Mouse (Mus musculus) urinary bladder, postnatal 36 days (tissue): ENCODE measurements around the gene Mvb12a.
A peak's percentile ranks its signal among the peaks of the same experiment; 100 is the strongest.

Source experiments
- DNase-seq, 2 experiments: peaks; one replicate each; pipeline ENCODE4 v3.0.0; 2022; ENCODE audit warnings: low spot score in 2 of 2, mixed read lengths in 1 of 2

Mvb12a gene

DNA sequence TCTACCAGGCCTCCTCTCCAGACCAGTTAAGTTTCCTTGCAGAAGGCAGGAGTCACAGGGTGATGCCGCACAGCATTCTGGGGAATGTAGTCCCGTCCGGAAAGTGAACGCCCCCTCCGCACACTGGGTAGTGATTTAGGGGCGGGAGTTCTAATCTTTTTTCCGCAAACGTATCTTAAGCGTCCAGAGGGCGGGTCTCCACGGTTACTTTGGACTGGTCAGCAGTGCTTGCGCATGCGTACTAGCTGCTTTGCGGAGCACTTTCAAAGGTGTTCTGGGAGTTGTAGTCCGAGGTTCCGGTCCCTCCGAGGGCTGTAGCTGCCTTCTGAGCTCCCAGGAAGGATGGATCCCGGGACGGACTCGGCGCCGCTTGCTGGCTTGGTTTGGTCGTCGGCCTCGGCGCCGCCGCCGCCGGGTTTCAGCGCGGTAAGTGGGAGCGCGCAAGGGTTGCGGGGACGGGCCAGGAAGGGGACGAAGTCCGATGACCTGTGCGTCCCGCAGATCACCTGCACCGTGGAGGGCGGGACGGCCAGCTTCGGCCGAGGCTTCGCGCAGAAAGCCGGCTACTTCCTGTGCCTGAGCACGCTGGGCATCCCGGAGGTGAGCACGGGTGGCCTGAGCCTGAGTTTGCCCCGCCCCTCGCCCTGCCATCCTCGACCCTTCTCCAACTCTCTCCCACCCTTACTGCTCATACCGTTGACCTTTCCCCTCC is at the start of gene Mvb12a:
Mvb12a (plus strand) TSS at position 291 of the 712 bp plus-strand sequence.
- DNase-seq: peak; percentile 90 to 97

DNA sequence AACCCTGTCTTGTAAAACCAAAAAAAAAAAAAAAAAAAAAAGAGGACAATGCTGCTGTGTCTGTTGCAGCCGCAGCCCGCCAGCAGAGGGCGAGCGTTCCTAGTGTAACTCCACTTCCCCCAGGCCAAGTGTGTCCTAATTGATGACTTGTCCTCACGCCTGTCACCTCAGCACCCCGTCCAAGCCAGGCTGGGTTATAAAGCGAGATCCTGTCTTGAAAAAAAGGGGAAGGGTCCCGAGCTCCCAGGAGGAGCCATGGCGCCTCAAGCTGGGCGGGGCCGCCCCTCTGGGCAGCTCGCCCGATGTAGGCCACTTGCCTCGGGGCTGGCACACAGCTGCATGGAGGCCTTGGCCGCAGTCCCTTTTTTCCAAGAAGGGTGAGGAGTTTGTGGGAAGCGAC is 47.7 kb upstream of the Mvb12a start:
- DNase-seq: peak; percentile 58 to 83

DNA sequence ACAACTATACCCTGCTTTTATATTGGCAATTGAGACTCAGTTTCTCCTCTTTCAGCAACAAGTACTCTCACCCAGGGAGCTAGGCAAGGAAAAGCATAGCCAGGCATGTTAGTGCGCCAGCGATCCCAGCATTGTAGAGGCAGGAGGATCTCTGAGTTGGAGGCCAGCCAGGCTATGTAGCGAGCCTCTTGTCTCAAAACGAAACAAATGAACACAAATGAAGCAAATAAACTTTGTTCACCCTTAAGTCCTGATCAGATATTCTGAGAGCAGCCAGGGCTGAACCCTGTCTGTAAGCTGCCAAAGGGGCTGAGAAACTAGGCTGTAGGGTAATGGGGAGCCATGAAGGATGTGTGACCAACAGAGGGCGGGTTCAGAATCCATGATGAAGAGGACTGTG is 46.9 kb upstream of the Mvb12a start:
- no peak for DNase-seq

DNA sequence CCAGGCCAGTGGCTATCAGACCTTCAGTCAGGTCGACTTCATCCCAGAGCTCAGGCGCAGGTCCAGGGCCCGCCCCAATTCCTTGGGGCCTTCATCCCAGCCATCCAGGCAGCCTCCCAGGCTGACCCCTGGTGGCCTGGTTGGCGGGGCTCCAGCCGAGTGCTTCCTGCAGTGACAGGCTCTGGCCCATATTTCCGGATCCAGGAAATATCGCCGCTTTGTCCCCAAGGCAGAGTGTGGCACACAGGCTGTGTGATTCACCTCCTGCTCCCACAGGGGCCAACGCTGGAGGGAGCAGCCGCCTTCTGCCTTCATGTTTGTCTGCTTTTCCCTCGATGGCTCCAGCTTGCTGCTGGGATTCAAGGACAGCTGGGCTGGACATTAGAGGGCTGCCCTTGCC is 46.2 kb upstream of the Mvb12a start:
- peak; percentile 48 to 87 for DNase-seq

DNA sequence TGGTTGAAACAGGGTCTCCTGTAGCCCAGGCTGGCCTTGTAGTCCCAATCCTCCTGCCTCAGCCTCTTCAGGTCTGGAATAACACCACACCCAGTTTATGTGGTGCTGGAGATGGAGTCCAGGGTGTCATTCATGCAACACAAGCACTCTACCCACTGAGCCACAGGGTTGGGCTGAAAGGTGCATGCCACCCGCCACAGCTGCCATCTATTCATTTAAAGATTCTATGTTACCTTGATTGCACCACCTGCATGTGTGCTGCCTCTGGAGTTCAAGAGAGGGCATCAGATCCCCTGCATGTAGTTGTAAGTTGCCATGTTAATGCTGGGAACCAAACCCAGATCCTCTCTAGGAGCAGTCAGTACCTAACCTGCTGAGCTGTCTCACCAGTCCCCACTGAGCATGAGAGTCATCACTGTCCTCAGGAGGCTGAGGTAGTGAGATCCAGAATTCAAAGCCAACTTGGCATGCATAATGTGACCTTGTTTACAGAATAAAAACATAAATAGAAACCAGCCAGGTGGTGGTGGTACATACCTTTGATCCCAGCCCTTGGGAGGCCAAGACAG is 45.6 kb upstream of the Mvb12a start:
- no peak for DNase-seq

DNA sequence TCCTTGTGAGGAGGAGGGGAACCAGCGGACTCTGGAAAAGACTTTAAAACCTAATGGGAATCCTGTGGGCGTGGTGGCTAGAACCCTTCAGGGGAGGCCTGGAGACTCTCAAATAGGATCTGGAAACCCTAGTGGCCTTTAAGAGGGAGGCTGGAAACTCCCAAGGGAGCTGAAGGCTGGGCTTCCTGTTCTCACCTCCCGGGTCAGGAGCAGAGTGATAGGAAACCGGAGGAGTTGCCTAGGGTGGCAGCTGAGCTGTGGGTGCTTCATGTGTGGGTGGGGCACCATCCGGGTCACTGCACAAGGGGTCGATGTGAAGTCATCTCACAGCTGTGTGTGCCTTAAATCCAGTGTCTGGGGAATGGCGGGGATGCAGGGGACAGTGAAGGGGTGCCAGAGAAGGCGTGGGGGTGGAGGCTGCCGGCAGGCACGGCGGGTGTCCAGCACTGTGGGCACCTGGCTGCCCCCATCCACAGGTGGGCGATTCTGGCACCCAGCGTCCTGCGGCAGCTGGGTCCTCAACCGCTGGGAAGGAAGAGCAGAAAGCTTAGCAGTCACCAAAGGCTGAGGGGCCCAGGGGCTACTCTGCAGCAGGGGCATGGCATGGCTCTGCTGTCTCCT is 44.7 kb upstream of the Mvb12a start:
- DNase-seq: no peak

DNA sequence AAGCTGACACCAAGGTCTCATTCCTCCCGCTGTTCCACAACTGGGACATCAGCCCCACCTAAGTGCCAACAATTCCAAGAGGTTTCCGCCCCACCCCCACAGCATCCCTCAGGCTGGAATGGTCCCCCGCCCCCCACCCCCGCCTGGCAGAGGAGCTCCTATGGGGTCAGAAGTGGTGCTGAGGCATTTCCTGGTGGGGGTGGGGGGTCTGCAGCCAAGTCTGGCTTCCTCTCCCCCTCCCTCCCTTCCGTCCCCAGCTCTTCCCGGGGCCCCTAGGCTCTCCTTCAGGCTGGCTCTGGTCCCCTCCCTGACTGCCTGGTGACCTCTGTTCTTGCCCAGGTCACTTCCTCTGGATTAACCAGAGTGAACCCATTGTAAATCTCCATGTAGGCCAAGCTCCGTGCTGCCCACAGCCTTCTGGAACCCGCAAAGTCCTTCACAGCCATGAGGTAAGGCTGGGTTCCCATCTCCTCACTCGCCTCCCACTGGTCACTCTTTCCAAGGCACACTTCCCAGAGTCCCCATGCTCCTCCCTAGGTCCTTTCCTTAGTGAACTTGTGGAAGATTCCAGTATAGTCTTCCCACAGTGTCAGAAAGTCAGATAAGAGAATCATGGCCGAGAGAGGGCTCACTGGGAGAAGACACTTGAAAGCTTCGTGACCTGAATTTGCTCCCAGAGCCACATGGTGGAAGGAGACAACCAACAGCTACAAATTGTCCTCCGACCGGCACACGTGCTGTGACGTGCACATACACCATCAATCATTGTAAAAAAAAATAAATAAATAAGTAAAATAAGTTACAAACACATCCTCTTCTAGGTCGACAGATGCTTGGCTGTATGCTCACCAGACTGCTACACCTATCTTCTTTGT is 43.7 kb upstream of the Mvb12a start:
- no peak for DNase-seq

DNA sequence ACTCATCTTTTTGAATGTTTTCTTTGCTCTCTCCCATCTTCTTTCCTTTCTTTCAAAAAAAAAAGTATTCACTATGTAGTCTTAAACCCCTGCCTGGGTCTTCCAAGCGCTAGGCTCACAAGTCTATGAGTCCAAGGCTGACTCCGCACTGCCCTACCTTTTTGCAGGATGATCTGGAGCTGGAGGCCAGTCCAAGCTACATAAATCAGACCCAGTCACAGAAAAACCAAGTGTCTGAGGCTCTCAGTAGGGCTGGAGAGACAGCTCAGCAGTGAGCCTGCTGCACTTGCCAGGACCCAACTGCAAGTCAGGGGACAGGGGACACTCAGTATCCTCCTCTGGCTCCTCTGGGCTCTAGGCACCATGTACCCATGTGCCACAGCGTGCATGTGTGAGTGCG is 38.4 kb upstream of the Mvb12a start:
- no peak for DNase-seq

DNA sequence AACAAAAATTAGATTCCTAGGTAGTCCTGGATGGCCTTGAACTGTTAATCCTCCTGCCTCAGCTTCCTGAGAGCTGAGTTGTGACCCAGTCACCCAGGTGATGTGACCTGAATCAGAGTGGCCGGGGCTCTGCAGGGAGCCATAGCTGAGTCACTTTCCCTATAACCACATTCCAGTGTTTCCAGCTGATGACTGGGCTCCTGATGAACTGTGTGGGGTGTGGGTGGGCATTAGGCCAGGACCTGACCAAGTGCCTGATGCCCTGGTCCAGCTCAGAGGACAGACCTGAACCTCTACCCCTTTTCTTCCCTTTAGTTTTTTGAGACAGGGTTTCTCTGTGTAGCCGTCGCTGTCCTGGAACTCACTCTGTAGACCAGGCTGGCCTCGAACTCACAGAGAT is 37.4 kb upstream of the Mvb12a start:
- DNase-seq: no peak

DNA sequence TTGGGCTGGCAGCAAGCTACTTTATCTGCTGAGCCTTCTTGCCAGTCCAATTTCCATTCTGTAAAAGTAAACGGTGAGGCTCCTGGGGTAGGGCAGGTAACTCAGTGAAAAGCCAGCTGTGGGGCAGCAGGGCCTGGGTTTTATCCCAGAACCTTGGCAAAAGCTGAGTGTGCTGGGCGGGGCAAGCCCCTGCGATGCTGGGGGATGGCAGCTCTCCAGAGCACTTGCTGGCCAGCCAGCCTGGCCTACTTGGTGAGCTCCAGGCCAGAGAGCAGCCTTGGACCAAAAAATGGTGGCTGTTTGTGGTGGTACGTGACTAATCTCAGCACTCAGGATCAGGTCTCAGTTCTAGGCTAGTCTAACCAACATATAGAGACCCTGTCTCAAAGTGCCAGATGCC is 36.7 kb upstream of the Mvb12a start:
- DNase-seq: no peak

DNA sequence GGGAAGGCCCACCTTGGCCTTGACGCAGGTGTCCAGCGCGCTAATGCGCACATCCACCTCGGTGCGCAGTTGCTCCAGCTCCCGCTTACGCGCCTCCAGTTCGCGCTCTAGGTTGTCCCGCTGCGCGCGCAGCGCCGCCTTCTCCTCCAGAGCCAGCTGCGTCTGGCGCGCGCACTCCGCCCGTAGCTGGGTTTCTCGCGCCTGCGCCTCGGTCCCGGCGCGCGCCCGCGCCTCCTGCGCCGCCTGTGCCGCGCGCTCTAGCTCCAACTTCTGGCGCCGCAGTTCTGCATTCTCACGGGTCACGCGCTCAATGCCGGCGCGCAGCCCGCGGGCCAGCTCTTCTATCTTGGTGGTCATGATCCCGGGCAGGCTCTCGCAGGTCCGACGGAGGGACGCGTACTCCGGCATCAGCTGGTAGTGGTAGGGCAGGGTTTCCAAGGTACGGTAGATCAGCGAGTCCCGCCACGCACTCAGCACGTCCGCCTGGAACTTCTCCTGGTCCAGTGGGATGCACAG is 35.1 kb upstream of the Mvb12a start:
- peak in 1 of 2 experiments; percentile 68 for DNase-seq

DNA sequence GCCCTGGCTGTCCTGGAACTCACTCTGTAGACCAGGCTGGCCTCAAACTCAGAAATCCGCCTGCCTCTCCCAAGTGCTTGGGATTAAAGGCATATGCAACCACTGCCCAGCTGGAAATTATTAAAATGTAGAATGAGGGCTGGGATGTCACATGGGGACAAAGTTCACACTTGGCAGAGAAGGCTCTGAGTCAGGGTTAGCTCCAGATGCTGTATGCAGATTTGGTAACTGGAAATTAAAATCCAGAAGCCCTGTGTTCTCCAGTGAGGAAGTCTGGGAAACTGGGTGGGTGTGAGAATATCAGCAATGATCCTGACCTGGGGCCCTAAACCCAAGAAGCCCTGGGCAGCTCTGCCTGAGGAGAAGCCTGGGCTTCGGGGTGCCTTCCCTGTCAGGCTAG is 33.4 kb upstream of the Mvb12a start:
- DNase-seq: no peak

DNA sequence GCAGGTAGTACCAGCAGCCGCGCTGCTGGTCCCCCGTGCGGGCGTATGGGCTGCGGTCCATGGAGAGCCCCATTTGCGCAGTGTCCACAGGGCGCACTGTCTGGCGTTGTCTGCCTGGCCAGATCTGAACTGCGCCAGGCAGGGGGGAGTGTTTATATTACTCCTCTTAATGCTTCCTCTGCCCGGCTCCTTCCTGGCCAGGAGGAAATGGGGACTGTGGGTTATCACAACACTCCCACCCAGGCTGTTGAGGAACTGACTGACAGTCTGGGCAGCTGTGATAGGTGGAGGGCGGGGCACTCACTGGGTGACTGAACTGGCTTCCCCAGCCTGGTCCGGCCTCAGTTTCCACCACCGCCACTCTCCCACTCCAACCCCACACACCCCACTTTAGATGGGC is 31.1 kb upstream of the Mvb12a start, which contains the start of gene Plvap:
Plvap (minus strand) TSS at position 109 of the 400 bp plus-strand sequence.
- no peak for DNase-seq

DNA sequence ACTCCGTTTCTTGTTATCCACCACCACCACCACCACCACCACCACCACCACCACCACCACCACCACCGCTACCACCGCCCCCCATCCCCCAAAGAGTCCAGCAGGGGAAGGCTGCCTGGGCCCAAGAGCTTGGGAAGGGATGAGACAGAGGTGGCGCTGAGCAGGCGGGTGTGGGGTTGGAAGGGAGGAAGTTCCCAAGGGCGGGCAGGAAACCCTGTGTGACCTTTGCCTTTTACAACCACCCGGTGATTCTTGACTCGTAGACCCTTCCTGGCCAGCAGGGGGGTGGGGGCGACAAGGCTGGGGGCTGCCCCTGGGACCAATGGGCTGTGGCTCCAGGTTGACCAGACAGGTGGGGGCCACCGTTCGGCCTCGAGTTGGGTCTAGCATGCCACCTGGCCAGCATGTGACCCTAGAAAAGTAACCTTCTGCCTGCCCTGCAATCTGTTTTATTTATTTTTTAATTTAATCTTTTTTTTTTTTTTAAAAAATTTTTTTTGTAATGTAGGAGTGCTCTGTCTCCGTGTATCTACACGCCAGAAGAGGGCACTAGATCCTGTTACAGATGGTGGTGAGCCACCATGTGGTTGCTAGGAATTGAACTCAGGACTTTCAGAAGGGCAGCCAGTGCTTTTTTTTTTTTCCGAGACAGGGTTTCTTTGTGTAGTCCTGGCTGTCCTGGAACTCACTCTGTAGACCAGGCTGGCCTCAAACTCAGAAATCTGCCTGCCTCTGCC is 29.5 kb upstream of the Mvb12a start:
- no peak for DNase-seq

DNA sequence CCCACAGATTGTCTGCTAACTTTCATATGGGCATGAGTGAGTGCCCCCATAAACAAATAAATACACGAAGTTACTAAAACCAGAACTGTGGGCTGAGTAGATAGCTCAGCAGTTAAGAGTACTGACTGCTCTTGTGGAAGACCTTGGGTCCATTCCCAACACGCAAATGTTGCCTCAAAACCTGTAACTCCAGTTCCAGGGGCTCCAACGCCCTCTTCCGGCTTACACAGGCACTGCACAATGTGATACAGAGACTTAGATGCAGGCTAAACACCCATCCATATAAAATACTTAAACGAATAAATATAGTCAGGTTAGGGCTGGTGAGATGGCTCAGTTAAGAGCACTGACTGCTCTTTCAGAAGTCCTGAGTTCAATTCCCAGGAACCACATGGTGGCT is 27.7 kb upstream of the Mvb12a start:
- DNase-seq: no peak

DNA sequence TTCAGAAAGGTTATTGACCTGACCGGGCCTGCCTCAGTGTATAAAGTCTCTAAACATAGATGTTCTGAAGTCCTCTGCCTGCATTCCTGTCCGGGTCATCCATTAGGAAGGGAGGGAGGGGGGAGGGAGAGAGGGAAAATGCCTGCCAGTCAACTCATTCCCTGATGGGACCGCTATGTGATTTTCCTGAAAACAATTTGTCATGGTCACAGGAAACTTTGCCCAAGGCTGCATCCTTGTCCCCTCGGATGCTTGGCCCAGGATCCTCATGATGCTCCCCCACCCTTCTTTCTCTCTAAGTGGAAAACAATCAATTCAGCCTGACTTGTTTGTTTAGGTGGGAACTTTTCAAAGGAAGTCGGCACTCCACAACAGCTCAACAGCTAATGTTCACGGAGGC is 25.9 kb upstream of the Mvb12a start:
- no peak for DNase-seq

DNA sequence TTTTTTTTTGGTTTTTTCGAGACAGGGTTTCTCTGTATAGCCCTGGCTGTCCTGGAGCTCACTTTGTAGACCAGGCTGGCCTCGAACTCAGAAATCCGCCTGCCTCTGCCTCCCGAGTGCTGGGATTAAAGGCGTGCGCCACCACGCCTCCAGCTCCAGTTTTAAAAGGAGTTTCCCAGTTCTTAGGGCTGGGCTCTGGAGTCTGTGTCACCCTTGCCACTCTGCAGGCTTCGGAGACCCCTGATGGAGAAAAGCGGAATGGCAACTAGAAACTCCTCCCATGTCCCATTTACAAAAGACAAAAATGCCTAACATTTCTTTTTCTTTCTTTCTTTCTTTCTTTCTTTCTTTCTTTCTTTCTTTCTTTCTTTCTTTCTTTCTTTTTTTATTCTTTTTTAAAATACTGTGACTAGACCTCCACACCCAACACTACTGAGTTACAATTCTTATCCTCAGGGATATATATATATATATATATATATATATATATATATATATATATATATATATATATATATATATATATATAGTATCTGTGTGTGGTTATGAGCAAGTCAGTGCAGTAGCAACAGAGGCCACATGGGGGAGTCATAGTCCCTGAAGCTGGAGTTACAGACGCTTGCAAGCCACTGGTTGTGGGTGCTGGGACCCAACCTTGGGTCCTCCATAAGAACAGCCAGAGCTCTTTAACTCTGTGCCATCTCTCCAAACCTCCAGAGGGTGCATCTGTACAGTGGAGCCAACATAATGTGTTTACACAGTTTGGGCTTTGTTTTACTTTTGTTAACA is 23.5 kb upstream of the Mvb12a start:
- peak in 1 of 2 experiments; percentile 52 for DNase-seq

DNA sequence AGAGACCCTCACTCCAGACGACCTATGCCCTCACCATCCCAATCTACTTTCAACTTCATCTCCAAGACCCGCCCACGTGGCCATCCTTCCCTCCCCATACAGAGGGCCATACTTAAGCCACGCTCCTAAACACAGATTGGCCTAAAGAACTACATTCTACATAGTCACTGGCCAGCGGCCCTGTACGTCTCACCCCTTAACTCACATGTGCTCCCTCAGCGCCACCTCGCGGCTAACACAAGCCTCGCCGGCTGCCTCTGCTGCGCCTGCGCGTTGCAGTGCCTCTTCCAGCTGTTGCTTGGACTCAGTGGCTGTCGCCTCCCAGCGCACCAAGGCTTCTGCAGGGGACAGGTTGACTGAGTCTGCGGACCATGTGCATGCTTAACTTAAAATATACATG is 21.1 kb upstream of the Mvb12a start:
- peak; percentile 92 to 94 for DNase-seq

DNA sequence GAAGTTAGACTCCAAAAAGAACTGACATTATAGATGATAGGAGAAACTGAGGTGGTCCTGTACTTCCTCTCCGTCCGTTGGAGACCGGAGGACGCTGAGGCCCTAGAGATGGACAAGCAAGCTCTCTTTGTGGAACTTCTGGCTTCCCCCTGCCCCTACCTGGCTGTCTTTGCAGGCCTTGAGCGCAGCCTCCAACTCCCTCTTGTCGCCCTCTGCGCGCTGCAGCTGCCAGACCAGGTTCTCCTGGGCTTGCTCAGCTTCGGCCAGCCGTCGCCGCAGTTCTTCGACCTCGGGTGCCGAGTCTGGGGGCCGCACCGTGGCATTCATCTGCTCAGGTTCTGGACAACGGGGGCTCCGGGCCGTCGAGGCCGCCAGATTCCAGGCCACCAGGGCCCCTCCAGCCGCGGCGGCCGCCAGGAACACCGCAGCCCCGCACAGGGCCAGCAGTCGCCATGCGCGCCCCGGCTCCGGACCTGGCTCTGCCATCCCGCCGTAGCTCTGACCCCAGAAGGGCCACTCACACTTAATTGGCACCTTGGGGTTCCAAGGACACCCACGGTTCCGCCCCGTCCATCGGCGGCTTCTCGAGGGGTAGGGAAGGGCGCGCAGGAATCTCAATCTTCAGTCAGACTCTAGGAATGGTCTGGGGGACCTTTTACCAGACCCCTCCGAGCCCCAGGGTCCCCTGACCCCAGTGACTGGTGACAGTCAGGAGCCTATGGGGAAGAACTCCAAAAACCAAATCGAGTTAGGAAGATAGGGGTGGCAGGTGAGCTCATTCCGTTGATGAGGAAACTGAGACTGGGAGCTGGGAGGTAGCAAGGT is 17.3 kb upstream of the Mvb12a start, which contains the start of gene Ccdc194:
Ccdc194 (minus strand) TSS at position 486 of the 825 bp plus-strand sequence.
- no peak for DNase-seq
